In the genomic region with DNA sequence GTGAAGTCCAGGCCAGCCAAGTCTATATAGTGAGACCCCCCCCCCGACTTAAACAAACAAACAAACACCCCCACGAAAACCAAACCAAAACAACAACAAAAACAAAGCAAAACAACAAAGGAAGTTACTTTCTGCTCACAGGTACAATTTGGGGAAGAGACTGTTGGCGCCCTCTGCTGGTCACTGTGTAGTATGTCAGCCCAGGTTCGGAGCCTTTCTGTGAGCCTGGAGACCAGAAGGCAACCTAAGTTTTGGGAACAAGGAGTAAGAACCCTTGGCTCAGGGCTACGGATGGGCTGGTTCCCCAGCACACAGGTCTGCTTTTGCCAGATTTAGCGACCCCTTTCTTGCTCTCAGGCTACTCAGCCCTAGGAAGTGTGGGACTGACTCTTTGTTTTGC, we compare ENCODE assay signal across 9 mouse cellular contexts. TPM values are rescaled to one million over a fixed set of nuclear protein-coding genes. Genes with fewer than 3 reads are reported as not detected.
DNase-seq lines count a peak whose midpoint lies in the region; ATAC-seq and TF ChIP-seq lines count a peak whose summit lies in the region.
"Had no signal": no experiment of that assay in that cellular context is flagged by ENCODE, and none has a peak within 500 bp of the region (broad histone marks: within the 10 kb centered on the region; RNA-seq: fewer than 3 reads in every experiment).

No protein-coding gene starts in this region.

- H3K9ac ChIP-seq in heart, embryonic 11.5 days (ENCODE audit: low read depth, low read length), result no peak overlapping the region
- H3K9ac ChIP-seq: limb, embryonic 15.5 days had no signal

- H3K9me3 ChIP-seq in heart, embryonic 11.5 days (replicated peaks; ENCODE audit: control insufficient read depth, low read length), result no peaks in the 10 kb centered on the region; the same call in 1 of the 2 replicates
- H3K9me3 ChIP-seq: limb, embryonic 15.5 days had no signal

- no peak overlapping the region for H3K27ac ChIP-seq in heart, embryonic 11.5 days (ENCODE audit: low read depth, low read length)
- H3K27ac ChIP-seq in spleen, adult 2 months (ENCODE audit: insufficient read depth, low read length), result no peak overlapping the region
- H3K27ac ChIP-seq: limb, embryonic 15.5 days had no signal

- peak; percentile 83; the same call in 1 of the 2 replicates for TF ChIP-seq CTCF in spleen, adult 2 months (IDR thresholded peaks at IDR 0.05; ENCODE audit: extremely low read depth, insufficient read depth, insufficient read length, insufficient replicate concordance)

- H3K36me3 ChIP-seq in heart, embryonic 11.5 days (ENCODE audit: control insufficient read depth, insufficient read depth, low read length), result no peaks in the 10 kb centered on the region
- H3K36me3 ChIP-seq in spleen, adult 2 months (ENCODE audit: control insufficient read depth, insufficient read depth, low read length), result no peaks in the 10 kb centered on the region
- H3K36me3 ChIP-seq: limb, embryonic 15.5 days had no signal

- peaks cover 4% of the 10 kb centered on the region; the same call in 1 of the 2 replicates for H3K4me1 ChIP-seq in heart, embryonic 11.5 days (ENCODE audit: control insufficient read depth, insufficient read depth, low read length)
- peaks cover 6% of the 10 kb centered on the region; the same call in 1 of the 2 replicates for H3K4me1 ChIP-seq in spleen, adult 2 months (ENCODE audit: control insufficient read depth, insufficient read depth, insufficient read length)

- ATAC-seq in heart, embryonic 11.5 days (replicated peaks; ENCODE audit: insufficient number of reproducible peaks, low FRiP score, low TSS enrichment), result no peak

- peak; percentile 91 for DNase-seq in heart, adult 11 months
- peak; percentile 84 for DNase-seq in NIH3T3 (ENCODE audit: low read depth)
- DNase-seq in cerebellum, adult 9-11 months, result peak; percentile 31
- peak; percentile 42 for DNase-seq in gastrocnemius, postnatal 14 days
- DNase-seq in layer of hippocampus, adult 18-20 months (ENCODE audit: low spot score in 2 of 2), result peak; percentile 31 to 80
- peak; percentile 57 for DNase-seq in lung, postnatal 25 days (ENCODE audit: low spot score)
- peak; percentile 35 to 52 for DNase-seq in spleen, adult 2 months (ENCODE audit: low read depth in 1 of 2, low spot score in 2 of 2)

- intact Hi-C loops in gastrocnemius, postnatal 14 days (cut with DNase I; ENCODE audit: low total_unique reads), result no loop called here

- 7% methylated on average over 6 of the region's 6 CpGs for WGBS in heart, embryonic 11.5 days (ENCODE audit: insufficient replicate concordance)
- WGBS in spleen, adult 2 months, result 5% methylated on average over 6 of the region's 6 CpGs

- H3K4me3 ChIP-seq in heart, embryonic 11.5 days (ENCODE audit: low read depth, low read length), result no peak overlapping the region
- H3K4me3 ChIP-seq in spleen, adult 2 months (ENCODE audit: extremely low read depth, insufficient read depth, insufficient read length), result no peak overlapping the region
- H3K4me3 ChIP-seq: limb, embryonic 15.5 days had no signal

- TF ChIP-seq POLR2A in spleen, adult 2 months (IDR thresholded peaks at IDR 0.05; ENCODE audit: low read depth, low read length), result no peak

- no peak overlapping the region; the same call in 1 of the 2 replicates for H3K4me2 ChIP-seq in heart, embryonic 11.5 days
- H3K4me2 ChIP-seq: limb, embryonic 15.5 days had no signal

- H3K27me3 ChIP-seq in heart, embryonic 11.5 days (ENCODE audit: control insufficient read depth, insufficient read depth, low read length), result no peaks in the 10 kb centered on the region
- H3K27me3 ChIP-seq in spleen, adult 2 months (ENCODE audit: control insufficient read depth, insufficient read depth, low read length), result no peaks in the 10 kb centered on the region
- H3K27me3 ChIP-seq: limb, embryonic 15.5 days had no signal

RNA-seq across cellular contexts. Expression of a gene that starts 49.5 kb away (rescaled TPM):
- polyA plus RNA-seq in heart, embryonic 11.5 days (2014; fragmentation: Nextera tagmentation; extraction: Ambion mirVana), result not detected in 2 replicates
- not detected for total RNA-seq in gastrocnemius, postnatal 14 days (2021)
- total RNA-seq in layer of hippocampus, adult 18-20 months (2021), result not detected
- 0.04 TPM in 1 of 2 replicates, not detected in the other for polyA plus RNA-seq in spleen, adult 2 months (2012; rRNA removed)

Comparison
In these comparisons a context has a peak if more than half of its experiments do, and no peak if none do; other contexts are left out.
1. DNase-seq: peak in every context shown above with its lines; median percentile 91 in heart, adult 11 months; 84 in NIH3T3; 57 in lung, postnatal 25 days; 56 in layer of hippocampus, adult 18-20 months; 44 in spleen, adult 2 months; 42 in gastrocnemius, postnatal 14 days; 31 in cerebellum, adult 9-11 months.